Mouse (Mus musculus) megakaryocyte, embryonic 14.5 days (primary cell): ENCODE results near the gene Rpl18a. TPM values are rescaled to one million over a fixed set of nuclear protein-coding genes. Genes with fewer than 3 reads are reported as not detected.

Source experiments
- H3K27me3 ChIP-seq: replicated peaks from 2 replicates; pipeline ENCODE3; 2012; ENCODE audit warnings: inconsistent platforms
- H3K36me3 ChIP-seq: replicated peaks from 2 replicates; pipeline ENCODE3; 2012; ENCODE audit warnings: low read length, inconsistent platforms, mixed read lengths
- H3K4me1 ChIP-seq: 2 replicates; pipeline ENCODE4 v1.6.1; 2012; ENCODE audit warnings: inconsistent platforms
- H3K4me3 ChIP-seq: replicated peaks from 2 replicates; pipeline ENCODE3; 2012; ENCODE audit warnings: moderate library complexity, mild to moderate bottlenecking, inconsistent platforms
- H3K9me3 ChIP-seq: 2 replicates; pipeline ENCODE4 v1.6.1; 2012; ENCODE audit warnings: inconsistent platforms
- FLI1 ChIP-seq: IDR thresholded peaks from 2 replicates; pipeline ENCODE4 v1.6.1; 2012; ENCODE audit warnings: low read length, inconsistent platforms, mixed read lengths
- GATA1 ChIP-seq: IDR thresholded peaks from 3 replicates; pipeline ENCODE4 v1.6.1; 2012; ENCODE audit warnings: mixed read lengths, low read length, inconsistent platforms, borderline replicate concordance
- polyA plus RNA-seq: library from polyadenylated mRNA; stranded (reverse); fragments of >175 nt; gene quantifications from 2 replicates; pipeline ENCODE4 v1.2.3, GENCODE M21; 2012; ENCODE audit warnings: low replicate concordance; ENCODE audit not compliant: insufficient read depth

Gene Rpl18a
- 4,812 and 7,707 TPM in 2 replicates for polyA plus RNA-seq

GRCm38 (mm10) chr8:70897021-70897680 lies at the start of gene Rpl18a:
Rpl18a (minus strand) TSS chr8:70897412.
- H3K9me3 ChIP-seq: peaks cover 9% of the 10 kb centered on the region
- H3K36me3 ChIP-seq: peaks cover 40% of the 10 kb centered on the region
- H3K27me3 ChIP-seq: peaks cover 14% of the 10 kb centered on the region
- peak within 1 kb of the TSS; percentile 96 for H3K4me3 ChIP-seq
- H3K4me1 ChIP-seq: peaks cover 57% of the 10 kb centered on the region
- TF ChIP-seq FLI1 (0 out of 2 replicates have a peak, but pooled peaks have one; percentile 11), GATA1 (no peak)

- peaks cover 9% of the 10 kb centered on the region for H3K4me1 ChIP-seq
- peaks cover 8% of the 10 kb centered on the region for H3K27me3 ChIP-seq
- no peaks in the 10 kb centered on the region for H3K36me3 ChIP-seq
- no peaks in the 10 kb centered on the region for H3K9me3 ChIP-seq
- TF ChIP-seq GATA1 (no peak), FLI1 (no peak)
- no peak overlapping the region for H3K4me3 ChIP-seq
Observed at GRCm38 (mm10) chr8:70943187-70943586, 46.0 kb upstream of the Rpl18a start.

- H3K4me3 ChIP-seq: no peak overlapping the region
- H3K27me3 ChIP-seq: peaks cover 16% of the 10 kb centered on the region
- no peaks in the 10 kb centered on the region for H3K9me3 ChIP-seq
- peaks cover 9% of the 10 kb centered on the region for H3K4me1 ChIP-seq
- no peaks in the 10 kb centered on the region for H3K36me3 ChIP-seq
- TF ChIP-seq GATA1: no peak
- TF ChIP-seq FLI1: no peak
Observed at GRCm38 (mm10) chr8:70941478-70941877, 44.3 kb upstream of the Rpl18a start.

GRCm38 (mm10) chr8:70937200-70937599 lies 40.0 kb upstream of the Rpl18a start:
- no peaks in the 10 kb centered on the region for H3K36me3 ChIP-seq
- H3K27me3 ChIP-seq: peaks cover 39% of the 10 kb centered on the region
- no peak for TF ChIP-seq FLI1
- TF ChIP-seq GATA1: no peak
- no peaks in the 10 kb centered on the region for H3K9me3 ChIP-seq
- peaks cover 9% of the 10 kb centered on the region for H3K4me1 ChIP-seq
- no peak overlapping the region for H3K4me3 ChIP-seq

GRCm38 (mm10) chr8:70934786-70935185 lies 37.6 kb upstream of the Rpl18a start:
- Histone ChIP-seq H3K4me1 (no peaks in the 10 kb centered on the region), H3K36me3 (no peaks in the 10 kb centered on the region), H3K4me3 (no peak overlapping the region), H3K9me3 (no peaks in the 10 kb centered on the region), H3K27me3 (peaks cover 46% of the 10 kb centered on the region)
- no peak for TF ChIP-seq GATA1
- TF ChIP-seq FLI1: no peak

- Histone ChIP-seq H3K27me3 (peaks cover 48% of the 10 kb centered on the region), H3K4me3 (no peak overlapping the region), H3K36me3 (no peaks in the 10 kb centered on the region), H3K4me1 (no peaks in the 10 kb centered on the region), H3K9me3 (no peaks in the 10 kb centered on the region)
- TF ChIP-seq FLI1 (no peak), GATA1 (no peak)
Observed at GRCm38 (mm10) chr8:70933036-70933435, 35.8 kb upstream of the Rpl18a start.

- H3K4me1 ChIP-seq: no peaks in the 10 kb centered on the region
- H3K9me3 ChIP-seq: no peaks in the 10 kb centered on the region
- H3K27me3 ChIP-seq: peaks cover 44% of the 10 kb centered on the region
- TF ChIP-seq FLI1 (no peak), GATA1 (no peak)
- H3K4me3 ChIP-seq: no peak overlapping the region
- no peaks in the 10 kb centered on the region for H3K36me3 ChIP-seq
Observed at GRCm38 (mm10) chr8:70931731-70932130, 34.5 kb upstream of the Rpl18a start.

- no peaks in the 10 kb centered on the region for H3K9me3 ChIP-seq
- H3K36me3 ChIP-seq: no peaks in the 10 kb centered on the region
- TF ChIP-seq GATA1 (no peak), FLI1 (no peak)
- H3K27me3 ChIP-seq: peaks cover 30% of the 10 kb centered on the region
- H3K4me1 ChIP-seq: no peaks in the 10 kb centered on the region
- no peak overlapping the region for H3K4me3 ChIP-seq
Observed at GRCm38 (mm10) chr8:70928778-70929322, 31.6 kb upstream of the Rpl18a start.

GRCm38 (mm10) chr8:70928096-70928495 lies 30.9 kb upstream of the Rpl18a start:
- no peaks in the 10 kb centered on the region for H3K4me1 ChIP-seq
- peaks cover 27% of the 10 kb centered on the region for H3K27me3 ChIP-seq
- H3K36me3 ChIP-seq: no peaks in the 10 kb centered on the region
- TF ChIP-seq GATA1: no peak
- TF ChIP-seq FLI1: no peak
- H3K9me3 ChIP-seq: no peaks in the 10 kb centered on the region
- H3K4me3 ChIP-seq: no peak overlapping the region

GRCm38 (mm10) chr8:70926396-70926795 lies 29.2 kb upstream of the Rpl18a start:
- H3K4me1 ChIP-seq: no peaks in the 10 kb centered on the region
- peaks cover 18% of the 10 kb centered on the region for H3K27me3 ChIP-seq
- no peak overlapping the region for H3K4me3 ChIP-seq
- TF ChIP-seq GATA1 (no peak), FLI1 (no peak)
- peaks cover 1% of the 10 kb centered on the region for H3K36me3 ChIP-seq
- no peaks in the 10 kb centered on the region for H3K9me3 ChIP-seq
